Mouse (Mus musculus) liver, embryonic 11.5 days (tissue): ENCODE data around the gene Rnf146. TPM values are rescaled to one million over a fixed set of nuclear protein-coding genes. Genes with fewer than 3 reads are reported as not detected.
"Not testable (repeated sequence)": the region's sequence is repeated elsewhere in the genome, so short reads cannot be mapped to it uniquely, and the experiment has no call there.

Experiments used
- ATAC-seq: fragments of 200-750 bp; cut with Nextera tagmentation; replicated peaks from 2 replicates; pipeline ENCODE4 v1.8.0; 2017; ENCODE audit warnings: moderate number of reproducible peaks, mild to moderate bottlenecking, moderate TSS enrichment, moderate library complexity; ENCODE audit not compliant: low FRiP score
- DNase-seq: peaks from one replicate; pipeline ENCODE4 v3.0.0-alpha.2; 2017; ENCODE audit warnings: low spot score
- H3K27ac ChIP-seq: fragments of 300-500 bp; sonication (generic); 2 replicates; pipeline ENCODE4 v1.5.1; 2014; ENCODE audit warnings: mild to moderate bottlenecking, low read depth, low read length, control low read depth
- H3K27me3 ChIP-seq: fragments of 300-500 bp; sonication (generic); replicated peaks from 2 replicates; pipeline ENCODE4 v1.6.1; 2014; ENCODE audit warnings: low read length, mixed read lengths; ENCODE audit not compliant: control insufficient read depth, insufficient read depth
- H3K36me3 ChIP-seq: fragments of 300-500 bp; sonication (generic); 2 replicates; pipeline ENCODE4 v1.6.1; 2014; ENCODE audit warnings: mild to moderate bottlenecking, low read length, moderate library complexity, mixed read lengths; ENCODE audit not compliant: control insufficient read depth, insufficient read depth
- H3K4me1 ChIP-seq: fragments of 300-500 bp; sonication (generic); replicated peaks from 2 replicates; pipeline ENCODE4 v1.6.1; 2014; ENCODE audit warnings: low read length, mixed read lengths; ENCODE audit not compliant: control insufficient read depth, insufficient read depth
- H3K4me2 ChIP-seq: fragments of 300-500 bp; sonication (generic); 2 replicates; pipeline ENCODE4 v1.6.1; 2014; ENCODE audit warnings: mild to moderate bottlenecking, control low read depth, moderate library complexity
- H3K4me3 ChIP-seq: fragments of 300-500 bp; sonication (generic); 2 replicates; pipeline ENCODE4 v1.5.1; 2014; ENCODE audit warnings: low read depth, low read length, control low read depth
- H3K9ac ChIP-seq: fragments of 300-500 bp; sonication (generic); 2 replicates; pipeline ENCODE4 v1.6.1; 2014; ENCODE audit warnings: low read depth, low read length, control low read depth
- H3K9me3 ChIP-seq: fragments of 300-500 bp; sonication (generic); 2 replicates; pipeline ENCODE4 v1.6.1; 2016; ENCODE audit warnings: low read length, inconsistent platforms, mixed read lengths; ENCODE audit not compliant: control insufficient read depth
- WGBS: fragments of 180-500 bp; shearing (Covaris S2); extraction: QIAGEN DNeasy Blood & Tissue Kit; methylation state at CpG from one replicate; pipeline ENCODE4 v1.1.7; 2014; 5-methylcytosine and 5-hydroxymethylcytosine counted together
- polyA plus RNA-seq: library from polyadenylated mRNA; unstranded; fragments of >200 nt; fragmentation: Nextera tagmentation; extraction: Ambion mirVana; gene quantifications from 2 replicates; pipeline ENCODE4 v1.2.1, GENCODE M21; 2014

The Rnf146 gene
- 28.3 and 32.6 TPM in 2 replicates for polyA plus RNA-seq

DNA sequence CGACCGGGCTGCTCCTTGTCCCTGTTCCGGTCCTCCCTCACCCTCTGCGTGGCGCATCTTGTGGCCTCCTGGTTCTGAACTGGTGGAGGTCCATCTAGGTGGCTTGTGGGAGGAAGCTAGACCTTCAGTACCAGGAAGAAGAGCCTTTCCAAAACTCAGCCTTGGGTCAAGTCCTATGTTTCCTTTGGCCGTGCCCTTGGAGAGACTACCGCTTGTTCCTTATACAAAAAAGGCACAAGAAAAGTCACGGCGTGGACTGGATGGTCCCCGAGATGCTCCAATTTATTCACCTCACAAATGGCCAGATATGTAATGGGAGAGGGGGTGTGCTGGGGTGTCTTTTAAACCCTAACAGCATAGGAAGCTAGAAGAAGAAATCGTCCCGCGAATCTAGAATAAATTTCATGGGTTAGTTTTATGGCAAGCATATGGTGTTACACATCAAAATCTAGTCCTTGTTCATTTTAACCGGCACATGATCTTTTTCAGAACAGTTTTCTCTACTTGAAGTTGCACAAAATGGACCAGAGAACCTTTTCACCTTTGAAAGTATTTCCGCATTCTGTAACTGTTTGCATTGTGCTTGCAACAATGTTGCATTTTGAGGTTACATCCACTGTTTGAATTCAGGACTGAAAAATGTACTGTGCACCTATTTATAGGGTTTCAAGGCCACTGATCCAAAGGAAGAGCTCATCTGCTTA lies at the start of gene Rnf146:
Rnf146 (minus strand) TSS at position 246 of the 704 bp plus-strand sequence.
- H3K4me1 ChIP-seq = peaks cover 4% of the 10 kb centered on the region
- peak within 1 kb of the TSS; percentile 94 for H3K27ac ChIP-seq
- no peak for DNase-seq
- no peaks in the 10 kb centered on the region for H3K9me3 ChIP-seq
- H3K9ac ChIP-seq = peak within 1 kb of the TSS; percentile 96
- H3K4me3 ChIP-seq = peak within 1 kb of the TSS; percentile 89
- no peaks in the 10 kb centered on the region for H3K27me3 ChIP-seq
- peak within 1 kb of the TSS; percentile 74 for H3K4me2 ChIP-seq
- ATAC-seq = peak; percentile 57; the same call in 1 of the 2 replicates
- WGBS = 8% methylated on average over 15 of the region's 15 CpGs
- H3K36me3 ChIP-seq = no peaks in the 10 kb centered on the region

DNA sequence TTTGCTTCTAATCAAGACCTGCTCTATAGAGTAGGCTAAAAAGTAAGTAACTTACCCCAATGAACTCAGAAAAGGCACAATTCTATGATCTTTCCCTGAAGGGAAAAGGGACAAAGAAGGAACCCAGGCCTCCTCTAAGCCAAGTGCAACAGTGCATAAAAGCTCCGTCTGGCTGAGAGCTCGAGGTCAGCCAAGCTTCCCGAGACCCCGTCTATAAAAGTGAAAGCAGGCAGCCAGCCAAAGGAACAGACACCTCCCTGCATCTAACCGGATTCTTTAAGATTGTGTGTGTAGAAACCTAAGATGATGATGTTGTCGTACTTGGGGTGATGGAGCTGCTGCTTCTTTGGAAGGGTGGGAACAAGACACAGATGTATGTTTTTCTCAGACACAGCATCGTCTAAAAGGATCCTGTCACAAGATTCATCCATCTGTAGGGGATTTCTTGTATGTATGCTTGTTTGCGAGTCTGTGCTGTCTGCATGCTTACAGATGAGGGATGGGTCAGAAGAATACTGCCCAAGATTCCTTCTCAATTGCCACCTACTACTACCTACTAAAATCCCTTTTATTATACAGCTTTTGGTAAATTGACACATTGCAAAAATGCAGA lies 40.5 kb upstream of the Rnf146 start:
- DNase-seq (no peak), ATAC-seq (no peak)
- Histone ChIP-seq H3K9me3 (no peaks in the 10 kb centered on the region), H3K27ac (no peak overlapping the region), H3K4me3 (no peak overlapping the region), H3K4me2 (no peak overlapping the region), H3K4me1 (no peaks in the 10 kb centered on the region), H3K27me3 (no peaks in the 10 kb centered on the region), H3K9ac (no peak overlapping the region), H3K36me3 (no peaks in the 10 kb centered on the region)
- 73% methylated on average over 8 of the region's 8 CpGs for WGBS

DNA sequence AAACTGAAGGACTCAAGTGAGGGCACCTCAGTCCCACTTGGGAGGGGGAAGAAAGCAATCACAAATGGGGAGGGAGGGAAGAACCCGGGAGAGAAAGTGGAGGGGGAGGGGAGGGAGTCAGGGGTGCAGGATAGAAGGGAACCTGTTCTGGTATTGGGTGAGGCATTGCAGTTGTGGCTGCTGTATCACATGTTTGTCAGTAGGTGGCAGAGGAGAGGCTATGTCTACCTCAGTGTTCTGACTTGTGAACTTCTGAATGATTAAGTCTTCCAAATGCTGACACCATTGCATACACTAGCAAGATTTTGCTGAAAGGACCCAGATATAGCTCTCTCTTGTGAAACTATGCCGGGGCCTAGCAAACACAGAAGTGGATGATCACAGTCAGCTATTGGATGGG lies 32.6 kb upstream of the Rnf146 start:
- not testable (repeated sequence) for H3K4me2 ChIP-seq, H3K4me3 ChIP-seq, H3K4me1 ChIP-seq, H3K27me3 ChIP-seq, ATAC-seq, DNase-seq, H3K27ac ChIP-seq, H3K9ac ChIP-seq, H3K9me3 ChIP-seq, H3K36me3 ChIP-seq
- WGBS = 78% methylated on average over 2 of the region's 2 CpGs

DNA sequence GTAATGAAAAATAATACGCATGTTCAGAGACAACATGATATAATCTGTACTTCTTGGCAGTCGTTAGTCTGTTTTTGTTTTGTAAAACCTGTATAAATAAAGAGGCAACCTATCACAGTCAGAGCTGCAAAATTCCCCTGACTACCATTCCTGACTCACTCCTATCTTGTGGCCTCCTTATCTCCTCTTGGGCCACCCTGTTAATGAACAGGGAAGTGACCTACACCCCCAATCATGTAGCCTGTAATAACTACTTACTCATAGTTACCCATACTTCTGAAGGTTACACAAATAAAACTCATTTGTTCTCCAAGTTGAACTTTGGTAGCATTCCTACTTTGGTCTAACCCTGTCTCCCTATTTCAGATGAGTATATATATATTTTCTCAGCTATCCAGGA lies 19.3 kb upstream of the Rnf146 start:
- H3K27ac ChIP-seq = no peak overlapping the region
- 68% methylated on average over 2 of the region's 2 CpGs for WGBS
- ATAC-seq = no peak

DNA sequence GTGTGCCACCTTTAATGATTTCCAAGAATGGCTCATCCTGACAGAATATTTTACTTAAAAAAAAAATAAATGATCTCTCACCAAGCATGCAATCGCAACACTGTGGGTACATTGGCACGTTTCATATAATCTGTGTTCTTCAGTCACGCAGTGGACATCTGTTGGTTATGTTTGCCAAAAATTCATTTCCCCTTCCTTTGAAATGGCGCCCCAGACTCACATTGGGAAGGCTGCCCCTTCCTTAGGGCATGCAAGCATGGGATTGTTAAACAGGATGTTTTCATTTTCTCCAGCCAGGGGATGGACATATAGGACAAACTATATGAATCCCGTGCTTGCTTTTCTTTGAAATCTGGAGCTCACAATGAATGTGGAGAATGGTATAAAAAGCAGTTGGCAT lies 11.8 kb upstream of the Rnf146 start:
- DNase-seq (no peak), ATAC-seq (no peak)
- WGBS = 87% methylated on average over 5 of the region's 5 CpGs
- no peak overlapping the region for H3K4me3 ChIP-seq
- H3K4me2 ChIP-seq = no peak overlapping the region
- no peak overlapping the region for H3K9ac ChIP-seq
- no peaks in the 10 kb centered on the region for H3K4me1 ChIP-seq
- no peaks in the 10 kb centered on the region for H3K9me3 ChIP-seq
- H3K27me3 ChIP-seq = no peaks in the 10 kb centered on the region
- no peaks in the 10 kb centered on the region for H3K36me3 ChIP-seq
- no peak overlapping the region for H3K27ac ChIP-seq

More for the DNA sequence above, 19.3 kb upstream of the Rnf146 start:
- Histone ChIP-seq H3K4me2 (no peak overlapping the region), H3K9me3 (no peaks in the 10 kb centered on the region), H3K4me1 (no peaks in the 10 kb centered on the region), H3K27me3 (no peaks in the 10 kb centered on the region), H3K9ac (no peak overlapping the region), H3K4me3 (no peak overlapping the region), H3K36me3 (no peaks in the 10 kb centered on the region)
- DNase-seq = no peak

DNA sequence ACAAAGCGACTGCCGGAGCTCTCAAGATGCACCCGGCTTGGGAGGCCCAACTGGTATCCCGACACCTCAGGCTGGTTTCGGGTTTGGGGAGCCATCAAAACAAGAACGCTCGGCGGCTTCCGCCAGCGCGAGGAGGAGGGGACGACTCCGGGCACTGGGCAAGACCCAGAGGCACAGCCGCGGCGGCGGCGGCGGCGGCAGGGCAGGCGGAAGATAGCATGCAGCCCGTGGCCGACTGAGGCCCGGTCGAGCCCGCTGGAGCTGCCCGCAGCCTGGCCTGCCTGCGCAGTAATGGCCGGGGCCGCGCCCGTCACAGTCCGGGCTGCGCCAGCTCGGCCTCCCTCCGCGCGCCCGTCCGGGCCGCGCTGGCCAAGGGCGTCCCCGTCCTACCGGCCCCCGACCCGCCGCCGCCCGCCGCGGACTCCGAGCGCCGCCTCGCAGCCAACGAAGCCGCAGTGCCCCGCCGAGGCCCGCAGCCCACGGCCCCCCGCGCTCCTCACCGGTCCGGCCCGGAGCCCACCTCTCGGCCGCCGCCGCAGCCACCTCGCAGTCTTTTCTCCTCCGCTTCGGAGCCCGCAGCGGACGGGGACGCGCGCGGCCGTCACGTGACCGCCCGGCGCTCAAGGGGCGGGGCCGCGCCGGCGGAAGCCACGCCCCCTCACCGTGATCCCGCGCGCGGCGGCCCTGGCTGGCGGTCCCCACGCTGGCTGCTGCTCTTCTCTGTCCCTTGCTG lies 612 bp downstream of the Rnf146 start:
- WGBS = 1% methylated on average over 91 of the region's 100 CpGs
- H3K27me3 ChIP-seq = no peaks in the 10 kb centered on the region
- H3K4me3 ChIP-seq = peak overlapping the region; percentile 89
- H3K9me3 ChIP-seq = no peaks in the 10 kb centered on the region
- no peaks in the 10 kb centered on the region for H3K36me3 ChIP-seq
- peak; percentile 95 for ATAC-seq
- peak overlapping the region; percentile 74 for H3K4me2 ChIP-seq
- DNase-seq = peak; percentile 87
- peak overlapping the region; percentile 96 for H3K9ac ChIP-seq
- H3K4me1 ChIP-seq = peaks cover 4% of the 10 kb centered on the region
- peak overlapping the region; percentile 94 for H3K27ac ChIP-seq

DNA sequence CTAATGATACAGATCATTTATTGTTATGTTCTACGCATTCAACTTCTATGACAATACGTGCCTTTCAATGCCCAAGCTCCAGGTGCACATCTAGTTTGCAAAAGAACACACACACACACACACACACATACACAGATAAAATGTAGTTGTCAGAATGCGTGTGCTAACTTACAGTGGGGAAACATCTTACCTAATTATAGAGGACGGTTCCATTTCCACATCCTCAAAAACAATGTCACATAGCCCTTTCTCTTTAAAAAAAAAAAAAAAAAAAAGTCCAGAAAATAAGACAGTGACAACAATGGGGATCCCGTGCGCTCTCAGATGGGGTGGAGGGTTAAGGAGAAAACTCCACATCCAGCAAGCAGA lies 1.2 kb downstream of the Rnf146 start:
- peak overlapping the region; percentile 70 for H3K4me2 ChIP-seq
- peaks cover 4% of the 10 kb centered on the region for H3K4me1 ChIP-seq
- DNase-seq (no peak), ATAC-seq (no peak)
- peak overlapping the region; percentile 96 for H3K9ac ChIP-seq
- peak overlapping the region; percentile 89 for H3K4me3 ChIP-seq
- H3K27me3 ChIP-seq = no peaks in the 10 kb centered on the region
- H3K27ac ChIP-seq = peak overlapping the region; percentile 94
- no peaks in the 10 kb centered on the region for H3K36me3 ChIP-seq
- WGBS = 5% methylated on average over 6 of the region's 6 CpGs
- H3K9me3 ChIP-seq = no peaks in the 10 kb centered on the region

DNA sequence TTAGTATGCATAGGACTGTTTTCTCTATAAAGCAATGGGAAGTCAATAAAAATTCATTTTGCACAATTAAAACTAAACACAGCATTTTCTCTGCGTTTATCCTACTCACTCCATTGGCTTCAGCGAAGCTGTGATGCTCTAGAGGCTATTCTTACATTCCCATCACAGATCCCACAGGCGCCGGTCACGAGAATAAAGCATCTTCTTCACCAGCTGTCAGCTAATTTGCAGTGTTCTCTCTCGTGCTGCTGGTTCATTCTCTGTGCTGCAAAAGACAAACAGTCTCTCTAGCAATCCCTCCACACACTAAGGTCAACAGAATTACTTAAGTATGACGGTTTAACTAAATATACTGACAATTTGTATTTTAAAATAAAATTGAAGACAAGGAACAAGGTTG lies 8.1 kb downstream of the Rnf146 start:
- DNase-seq (no peak), ATAC-seq (no peak)
- H3K4me2 ChIP-seq = no peak overlapping the region
- H3K9me3 ChIP-seq = no peaks in the 10 kb centered on the region
- H3K9ac ChIP-seq = no peak overlapping the region
- H3K4me3 ChIP-seq = no peak overlapping the region
- 86% methylated on average over 7 of the region's 7 CpGs for WGBS
- H3K36me3 ChIP-seq = peaks cover 6% of the 10 kb centered on the region
- H3K27ac ChIP-seq = no peak overlapping the region
- H3K27me3 ChIP-seq = no peaks in the 10 kb centered on the region
- no peaks in the 10 kb centered on the region for H3K4me1 ChIP-seq
